Mouse (Mus musculus): ENCODE data around the gene Cntrob.

GRCm38 (mm10) chr11:69311266-69311665 is 12.3 kb downstream of the Cntrob start:
- TF ChIP-seq EP300 (IDR thresholded peaks at IDR 0.05; ENCODE audit: low read depth in 1 of 2, low read length in 2 of 2) (no peak), ETS1 (IDR thresholded peaks at IDR 0.05; ENCODE audit: low read depth, low read length) (no peak), CTCF (IDR thresholded peaks at IDR 0.05 in 2 of 3, conservative IDR thresholded peaks at IDR 0.05 in 1 of 3; ENCODE audit: control insufficient read depth in 1 of 3, insufficient read depth in 1 of 3, low read depth in 2 of 3, low read length in 3 of 3, poor library complexity in 1 of 3, severe bottlenecking in 1 of 3) (no peak), TAL1 (IDR thresholded peaks at IDR 0.05; ENCODE audit: low read length) (no peak), POLR2A (IDR thresholded peaks at IDR 0.05; ENCODE audit: control insufficient read depth in 1 of 2, insufficient read depth in 1 of 2, low read depth in 1 of 2, low read length in 2 of 2, poor library complexity in 1 of 2) (no peak), MXI1 (IDR thresholded peaks at IDR 0.05; ENCODE audit: low read depth, low read length) (no peak), MAX (IDR thresholded peaks at IDR 0.05; ENCODE audit: low read length) (no peak), CHD1 (IDR thresholded peaks at IDR 0.05; ENCODE audit: low read depth, low read length) (no peak), ZC3H11A (IDR thresholded peaks at IDR 0.05; ENCODE audit: low read depth, low read length) (no peak), JUND (IDR thresholded peaks at IDR 0.05; ENCODE audit: low read depth, low read length) (no peak), TCF12 (IDR thresholded peaks at IDR 0.05; ENCODE audit: low read depth, low read length) (no peak), POLR2AphosphoS2 (IDR thresholded peaks at IDR 0.05; ENCODE audit: low read length) (no peak)

Data from MEL (cell line).